Mouse (Mus musculus) lung, embryonic 15.5 days (tissue): ENCODE measurements around the gene Tradd. TPM values are rescaled to one million over a fixed set of nuclear protein-coding genes. Genes with fewer than 3 reads are reported as not detected.

Experiments used
- ATAC-seq: fragments of 200-750 bp; cut with Nextera tagmentation; 2 replicates; pipeline ENCODE4 v1.8.0; 2017; ENCODE audit warnings: moderate number of reproducible peaks, borderline replicate concordance; ENCODE audit not compliant: low FRiP score, low TSS enrichment; ENCODE audit errors: extremely low read depth
- H3K27ac ChIP-seq: fragments of 300-500 bp; sonication (generic); 2 replicates; pipeline ENCODE4 v1.5.1; 2015; ENCODE audit warnings: moderate library complexity, mild to moderate bottlenecking, inconsistent platforms
- H3K27me3 ChIP-seq: fragments of 300-500 bp; sonication (generic); 2 replicates; pipeline ENCODE4 v1.6.1; 2015; ENCODE audit warnings: inconsistent platforms
- H3K36me3 ChIP-seq: fragments of 300-500 bp; sonication (generic); 2 replicates; pipeline ENCODE4 v1.6.1; 2015; ENCODE audit warnings: inconsistent platforms
- H3K4me1 ChIP-seq: fragments of 300-500 bp; sonication (generic); 2 replicates; pipeline ENCODE4 v1.6.1; 2015; ENCODE audit warnings: inconsistent platforms
- H3K4me2 ChIP-seq: fragments of 300-500 bp; sonication (generic); 2 replicates; pipeline ENCODE4 v1.6.1; 2015; ENCODE audit warnings: inconsistent platforms, mild to moderate bottlenecking, moderate library complexity
- H3K4me3 ChIP-seq: fragments of 300-500 bp; sonication (generic); 2 replicates; pipeline ENCODE4 v1.5.1; 2015; ENCODE audit warnings: mild to moderate bottlenecking, inconsistent platforms
- H3K9ac ChIP-seq: fragments of 300-500 bp; sonication (generic); 2 replicates; pipeline ENCODE4 v1.6.1; 2015; ENCODE audit warnings: inconsistent platforms
- H3K9me3 ChIP-seq: fragments of 300-500 bp; sonication (generic); 2 replicates; pipeline ENCODE4 v1.6.1; 2016; ENCODE audit warnings: inconsistent platforms
- WGBS: fragments of 180-500 bp; shearing (Covaris S2); methylation state at CpG from one replicate; pipeline ENCODE4 v1.1.7; 2015; 5-methylcytosine and 5-hydroxymethylcytosine counted together
- polyA plus RNA-seq: library from polyadenylated mRNA; unstranded; fragments of >200 nt; fragmentation: Nextera tagmentation; extraction: Ambion mirVana; gene quantifications from 2 replicates; pipeline ENCODE4 v1.2.1, GENCODE M21; 2015

Tradd gene
- polyA plus RNA-seq, 1 experiment from 2014 or later = 33.6 TPM

DNA sequence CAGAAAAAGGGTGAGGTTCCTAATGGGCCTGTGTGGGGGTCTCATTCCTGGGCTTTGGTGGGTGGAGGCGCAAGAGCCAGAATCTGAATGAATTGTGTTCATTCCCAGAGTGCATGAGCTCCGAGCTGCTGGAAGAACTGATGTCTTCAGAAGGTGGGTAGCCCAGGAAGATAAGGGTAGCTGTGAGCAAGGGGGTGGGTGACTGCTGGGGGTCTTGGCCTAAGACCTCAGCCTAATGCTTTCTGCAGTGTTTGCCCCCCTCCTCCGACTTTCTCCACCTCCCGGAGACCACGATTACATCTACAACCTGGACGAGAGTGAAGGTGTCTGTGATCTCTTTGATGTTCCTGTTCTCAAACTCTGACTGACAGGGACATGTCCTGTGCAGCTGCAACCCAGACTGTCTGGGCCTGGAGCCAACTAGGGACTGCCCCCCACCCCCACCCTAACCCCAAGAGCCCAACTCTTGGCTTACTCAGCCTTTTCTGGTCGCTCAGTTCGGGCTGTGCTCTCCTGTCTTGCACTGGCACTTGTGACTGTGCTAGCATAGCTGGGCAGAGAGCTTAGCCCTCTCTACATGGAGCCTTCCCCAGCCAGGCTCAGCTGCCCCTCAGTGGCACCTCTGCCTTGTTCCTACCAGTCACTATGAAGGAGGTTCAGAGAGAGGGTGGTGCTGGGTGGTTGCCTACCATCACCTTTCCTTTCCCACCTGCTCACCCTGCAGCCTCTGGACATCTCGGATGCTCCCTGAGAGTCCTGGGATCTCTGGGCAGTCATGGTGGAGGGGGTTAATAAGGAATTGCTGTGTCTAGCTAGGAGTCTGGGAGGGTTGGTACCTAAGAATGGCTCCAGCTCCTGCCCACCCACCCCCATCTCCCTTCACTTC, 40.2 kb upstream of the Tradd start:
- Histone ChIP-seq H3K4me1 (peaks cover 31% of the 10 kb centered on the region), H3K9ac (no peak overlapping the region), H3K27me3 (no peaks in the 10 kb centered on the region), H3K27ac (peak overlapping the region; percentile 89), H3K4me3 (no peak overlapping the region), H3K36me3 (peaks cover 66% of the 10 kb centered on the region), H3K9me3 (no peaks in the 10 kb centered on the region), H3K4me2 (no peak overlapping the region)
- ATAC-seq = peak; percentile 10; the same call in 1 of the 2 replicates
- 34% methylated on average over 9 of the region's 9 CpGs for WGBS

DNA sequence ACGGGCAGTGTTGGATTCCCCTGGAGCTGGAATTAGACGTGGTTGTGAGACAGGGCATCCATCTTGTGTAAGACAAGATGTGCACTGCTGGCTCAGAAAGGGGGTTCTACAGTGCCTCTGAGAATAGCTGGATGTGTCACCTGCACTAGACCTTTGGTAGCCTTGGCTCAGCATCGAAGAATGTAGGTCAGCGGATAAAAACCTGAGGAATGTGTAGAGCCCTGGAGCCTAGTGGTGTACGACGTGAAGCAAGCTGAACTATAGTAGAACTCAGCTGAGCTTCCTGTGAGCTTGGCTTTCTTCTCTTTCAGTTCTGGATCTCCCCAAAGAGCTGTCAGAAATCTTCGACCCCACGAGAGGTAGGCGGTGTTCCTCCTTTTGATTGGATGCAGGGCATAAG, 39.5 kb upstream of the Tradd start:
- 65% methylated on average over 9 of the region's 9 CpGs for WGBS
- Histone ChIP-seq H3K9me3 (no peaks in the 10 kb centered on the region), H3K4me3 (no peak overlapping the region), H3K36me3 (peaks cover 61% of the 10 kb centered on the region), H3K27ac (peak overlapping the region; percentile 47; the same call in 1 of the 2 replicates), H3K27me3 (no peaks in the 10 kb centered on the region), H3K4me2 (no peak overlapping the region), H3K4me1 (peaks cover 37% of the 10 kb centered on the region), H3K9ac (no peak overlapping the region)
- no peak for ATAC-seq

DNA sequence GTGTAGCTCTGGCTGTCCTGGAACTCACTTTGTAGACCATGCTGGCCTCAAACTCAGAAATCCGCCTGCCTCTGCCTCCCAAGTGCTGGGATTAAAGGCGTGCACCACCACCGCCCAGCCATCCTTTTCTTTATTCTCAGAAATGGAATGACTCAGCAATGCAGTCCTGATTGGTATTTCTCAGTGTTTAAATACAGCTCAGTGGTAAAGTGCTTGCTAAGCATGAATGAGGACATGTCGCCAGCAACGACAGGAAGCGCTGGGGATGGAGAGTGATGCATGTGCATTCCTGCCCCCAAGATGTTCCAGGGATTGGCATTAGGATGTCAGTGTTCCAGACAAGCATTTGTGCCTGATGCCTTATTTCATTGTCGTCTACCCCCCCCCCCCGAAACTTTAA, 39.0 kb upstream of the Tradd start:
- ATAC-seq = no peak
- peaks cover 42% of the 10 kb centered on the region for H3K4me1 ChIP-seq
- H3K27ac ChIP-seq = no peak overlapping the region
- 74% methylated on average over 8 of the region's 8 CpGs for WGBS
- peaks cover 56% of the 10 kb centered on the region for H3K36me3 ChIP-seq
- H3K4me3 ChIP-seq = no peak overlapping the region
- no peaks in the 10 kb centered on the region for H3K27me3 ChIP-seq
- H3K9me3 ChIP-seq = no peaks in the 10 kb centered on the region
- no peak overlapping the region for H3K4me2 ChIP-seq
- H3K9ac ChIP-seq = no peak overlapping the region

DNA sequence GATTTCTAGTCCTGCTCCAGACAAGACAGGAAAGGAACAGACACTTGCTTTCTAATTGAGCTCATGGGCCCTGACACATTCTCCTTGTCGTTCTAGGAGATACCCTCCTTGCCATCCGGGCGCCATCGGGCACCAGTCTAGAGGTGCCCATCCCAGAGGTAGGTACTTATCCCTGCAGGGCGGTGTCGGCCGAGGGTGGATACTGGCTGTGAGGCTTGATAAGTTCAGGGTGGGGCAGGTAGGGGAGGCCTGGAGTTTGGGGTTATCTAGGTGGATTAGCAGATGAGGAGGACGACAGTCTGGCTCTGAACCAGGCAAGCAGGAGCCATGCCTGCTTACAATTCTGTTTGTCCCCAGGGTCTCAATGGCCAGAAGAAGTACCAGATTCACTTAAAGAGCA, 35.6 kb upstream of the Tradd start:
- H3K4me2 ChIP-seq = no peak overlapping the region
- H3K4me3 ChIP-seq = no peak overlapping the region
- H3K4me1 ChIP-seq = peaks cover 43% of the 10 kb centered on the region
- no peak for ATAC-seq
- H3K27ac ChIP-seq = no peak overlapping the region
- H3K36me3 ChIP-seq = peaks cover 43% of the 10 kb centered on the region
- no peaks in the 10 kb centered on the region for H3K9me3 ChIP-seq
- WGBS = 88% methylated on average over 8 of the region's 8 CpGs
- no peaks in the 10 kb centered on the region for H3K27me3 ChIP-seq
- no peak overlapping the region for H3K9ac ChIP-seq

DNA sequence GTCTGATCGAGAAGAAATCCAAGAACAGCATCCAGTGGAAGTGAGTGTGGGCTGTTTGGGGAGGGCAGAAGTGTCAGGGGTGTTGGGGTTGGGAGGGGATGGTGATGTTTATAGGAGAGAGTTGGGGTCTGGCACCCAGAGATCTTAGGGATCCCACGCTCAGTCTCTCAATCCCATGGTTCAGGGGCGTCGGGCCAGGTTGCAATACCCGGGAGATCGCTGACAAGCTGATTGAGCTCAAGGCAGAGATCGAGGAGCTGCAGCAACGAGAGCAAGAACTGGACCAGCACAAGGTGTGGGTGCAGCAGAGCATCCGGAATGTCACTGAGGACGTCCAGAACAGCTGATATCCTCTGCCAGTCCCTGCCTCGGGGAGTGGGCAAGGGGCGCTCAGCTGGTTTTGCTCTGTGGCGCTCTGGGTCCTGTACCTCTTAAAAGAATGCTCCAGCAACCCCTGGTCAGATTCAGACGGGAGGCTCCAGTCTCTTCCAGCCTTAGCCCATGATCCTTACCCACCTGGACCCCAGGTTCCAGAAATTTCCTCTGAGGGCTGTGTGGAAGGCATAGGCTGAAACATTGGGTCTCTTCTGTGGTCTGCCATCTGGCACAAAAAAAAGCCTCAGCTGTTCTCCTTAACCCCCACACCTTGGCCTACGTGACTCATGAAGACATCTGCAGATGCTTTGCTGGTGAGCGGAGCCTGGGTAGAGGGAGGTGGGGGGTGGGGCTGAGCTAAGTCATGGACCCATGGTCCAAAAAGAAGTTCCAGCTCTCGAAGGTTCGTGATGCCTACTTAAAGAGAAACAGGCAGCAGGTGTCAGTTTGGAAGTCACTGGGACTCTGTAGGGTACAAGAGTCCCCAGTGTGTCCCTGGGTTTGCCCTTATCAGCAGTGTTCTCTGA, 34.2 kb upstream of the Tradd start:
- Histone ChIP-seq H3K9ac (peak overlapping the region; percentile 94), H3K9me3 (no peaks in the 10 kb centered on the region), H3K4me2 (peak overlapping the region; percentile 91), H3K4me3 (peak overlapping the region; percentile 98), H3K4me1 (peaks cover 33% of the 10 kb centered on the region), H3K27ac (0 out of 2 replicates have a peak overlapping the region, but pooled peaks have one; percentile 65), H3K36me3 (peaks cover 36% of the 10 kb centered on the region), H3K27me3 (no peaks in the 10 kb centered on the region)
- WGBS = 47% methylated on average over 18 of the region's 18 CpGs
- ATAC-seq = no peak

DNA sequence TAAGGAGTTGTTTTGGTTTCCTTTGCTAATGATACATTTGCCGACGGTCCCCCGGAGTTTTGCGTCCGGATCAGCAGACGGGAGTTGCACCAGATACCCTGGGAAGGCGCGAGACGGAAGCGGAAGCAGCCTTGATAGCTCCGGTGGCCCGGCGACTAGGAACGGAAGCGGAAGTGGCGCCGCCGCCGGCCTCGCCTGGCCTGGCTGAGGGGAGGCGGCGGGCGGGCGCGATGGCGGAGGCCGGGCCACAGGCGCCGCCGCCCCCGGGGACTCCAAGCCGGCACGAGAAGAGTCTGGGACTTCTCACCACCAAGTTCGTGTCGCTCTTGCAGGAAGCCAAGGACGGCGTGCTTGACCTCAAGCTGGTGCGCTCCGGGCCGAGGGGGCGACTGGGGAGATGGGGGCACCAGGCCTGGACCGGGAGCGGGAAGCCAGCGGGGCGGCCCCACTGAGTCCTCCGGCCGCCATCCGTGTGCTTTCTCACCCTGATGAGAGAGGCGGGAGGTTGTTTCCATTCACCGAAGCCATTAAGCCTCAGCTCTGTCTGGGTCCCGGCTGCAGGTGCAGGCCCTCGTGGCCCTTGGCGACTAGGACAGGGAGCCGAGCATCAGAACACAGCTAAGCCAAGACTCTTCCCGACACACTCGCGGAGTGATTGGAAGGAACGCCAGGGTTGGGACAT, 33.2 kb upstream of the Tradd start, which contains the start of gene E2f4:
Gene E2f4, plus strand, starts transcription at position 153 of the 682 bp plus-strand sequence.
- peak within 1 kb of the TSS; percentile 98 for H3K4me3 ChIP-seq
- peak; percentile 83 for ATAC-seq
- H3K9ac ChIP-seq = peak within 1 kb of the TSS; percentile 94
- H3K27me3 ChIP-seq = no peaks in the 10 kb centered on the region
- WGBS = under 1% methylated on average over 58 of the region's 58 CpGs
- H3K4me2 ChIP-seq = peak within 1 kb of the TSS; percentile 91
- no peaks in the 10 kb centered on the region for H3K9me3 ChIP-seq
- H3K27ac ChIP-seq = peak within 1 kb of the TSS; percentile 80
- peaks cover 33% of the 10 kb centered on the region for H3K4me1 ChIP-seq
- peaks cover 31% of the 10 kb centered on the region for H3K36me3 ChIP-seq

DNA sequence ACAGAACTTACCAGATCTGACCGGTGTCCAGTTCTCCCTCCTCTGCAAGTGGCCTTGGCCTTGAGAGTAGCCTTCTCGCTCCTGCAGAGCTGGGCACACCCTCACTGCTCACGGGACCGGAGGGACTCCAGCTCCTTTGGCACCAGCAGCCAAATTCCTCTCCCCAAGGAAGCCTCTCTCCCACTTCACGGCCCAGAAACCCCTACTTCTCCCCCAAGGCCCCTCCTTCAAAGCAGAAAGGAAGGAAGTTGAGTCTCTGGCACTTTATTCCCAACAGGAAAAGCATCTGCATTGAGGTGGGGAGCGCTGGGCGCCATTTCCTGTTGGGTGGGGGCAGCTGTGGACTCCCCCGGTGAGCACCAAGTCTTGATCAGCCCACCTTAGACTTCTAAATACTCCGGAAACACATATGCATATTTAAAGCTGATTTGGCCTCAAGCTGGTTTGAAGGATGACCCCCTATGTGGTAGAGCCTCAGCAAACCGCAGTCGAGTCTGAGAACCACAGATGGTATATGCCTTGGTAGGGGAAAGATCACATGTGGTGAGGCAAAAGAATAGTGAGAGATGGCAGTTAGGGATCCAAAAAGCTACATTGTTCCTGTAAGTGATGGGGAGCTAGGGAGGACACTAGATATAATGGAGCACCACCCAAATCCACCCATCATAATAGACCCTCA, 31.6 kb upstream of the Tradd start, which contains the start of gene Exoc3l:
Gene Exoc3l, minus strand, starts transcription at position 207 of the 679 bp plus-strand sequence.
- peaks cover 33% of the 10 kb centered on the region for H3K4me1 ChIP-seq
- H3K27ac ChIP-seq = peak within 1 kb of the TSS; percentile 80
- peaks cover 17% of the 10 kb centered on the region for H3K36me3 ChIP-seq
- no peak for ATAC-seq
- peak within 1 kb of the TSS; percentile 98 for H3K4me3 ChIP-seq
- no peaks in the 10 kb centered on the region for H3K9me3 ChIP-seq
- H3K4me2 ChIP-seq = peak within 1 kb of the TSS; percentile 91
- H3K9ac ChIP-seq = peak within 1 kb of the TSS; percentile 94
- H3K27me3 ChIP-seq = no peaks in the 10 kb centered on the region
- 44% methylated on average over 11 of the region's 11 CpGs for WGBS

DNA sequence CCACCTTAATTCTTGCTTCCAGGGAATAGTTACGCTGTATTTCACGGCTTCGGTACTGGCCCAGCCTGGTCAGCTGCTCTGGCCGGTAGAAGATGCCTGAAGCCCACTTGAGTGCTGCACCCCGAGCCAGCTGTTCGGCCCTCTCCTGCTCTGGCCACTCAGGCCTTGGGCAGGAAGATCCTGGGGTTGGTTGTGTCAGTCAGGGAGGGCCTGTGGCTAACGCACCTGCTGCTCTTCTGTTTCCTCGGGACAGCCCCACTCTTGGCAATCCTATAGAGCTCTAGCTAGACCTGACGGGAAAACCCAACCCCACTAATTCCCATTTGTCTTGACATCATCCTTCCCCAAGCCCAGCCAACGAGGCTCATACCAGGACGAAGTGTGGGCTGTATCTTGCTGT, 30.8 kb upstream of the Tradd start:
- Histone ChIP-seq H3K4me1 (peaks cover 40% of the 10 kb centered on the region), H3K4me2 (peak overlapping the region; percentile 46), H3K9me3 (no peaks in the 10 kb centered on the region), H3K36me3 (peaks cover 9% of the 10 kb centered on the region), H3K27me3 (peaks cover 6% of the 10 kb centered on the region), H3K9ac (0 out of 2 replicates have a peak overlapping the region, but pooled peaks have one; percentile 8), H3K4me3 (peak overlapping the region; percentile 34), H3K27ac (peak overlapping the region; percentile 80)
- no peak for ATAC-seq
- 53% methylated on average over 11 of the region's 11 CpGs for WGBS

DNA sequence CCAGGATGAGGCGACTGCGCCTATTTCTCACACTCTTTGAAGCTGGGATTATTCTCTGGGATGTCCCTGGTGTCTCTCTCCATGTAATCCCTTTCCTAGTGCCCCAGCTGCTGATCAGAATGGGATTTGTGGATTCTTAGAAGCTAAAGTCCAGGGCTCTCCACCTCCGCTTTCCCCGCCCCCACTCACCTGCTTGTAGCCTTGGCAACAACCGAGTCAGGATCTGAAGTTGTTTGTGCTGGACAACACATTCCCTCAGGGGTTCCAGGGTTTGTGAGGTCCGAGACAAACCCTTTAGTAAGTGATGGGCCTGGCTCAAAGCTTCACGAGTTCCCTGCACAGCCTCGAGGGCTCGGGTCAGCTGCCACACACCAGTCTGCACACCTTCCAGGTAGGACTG, 30.4 kb upstream of the Tradd start:
- 52% methylated on average over 9 of the region's 9 CpGs for WGBS
- H3K4me2 ChIP-seq = peak overlapping the region; percentile 46
- H3K9me3 ChIP-seq = no peaks in the 10 kb centered on the region
- H3K27ac ChIP-seq = 0 out of 2 replicates have a peak overlapping the region, but pooled peaks have one; percentile 80
- H3K9ac ChIP-seq = 0 out of 2 replicates have a peak overlapping the region, but pooled peaks have one; percentile 8
- no peak for ATAC-seq
- peaks cover 11% of the 10 kb centered on the region for H3K27me3 ChIP-seq
- peaks cover 42% of the 10 kb centered on the region for H3K4me1 ChIP-seq
- H3K4me3 ChIP-seq = peak overlapping the region; percentile 34
- H3K36me3 ChIP-seq = peaks cover 4% of the 10 kb centered on the region

DNA sequence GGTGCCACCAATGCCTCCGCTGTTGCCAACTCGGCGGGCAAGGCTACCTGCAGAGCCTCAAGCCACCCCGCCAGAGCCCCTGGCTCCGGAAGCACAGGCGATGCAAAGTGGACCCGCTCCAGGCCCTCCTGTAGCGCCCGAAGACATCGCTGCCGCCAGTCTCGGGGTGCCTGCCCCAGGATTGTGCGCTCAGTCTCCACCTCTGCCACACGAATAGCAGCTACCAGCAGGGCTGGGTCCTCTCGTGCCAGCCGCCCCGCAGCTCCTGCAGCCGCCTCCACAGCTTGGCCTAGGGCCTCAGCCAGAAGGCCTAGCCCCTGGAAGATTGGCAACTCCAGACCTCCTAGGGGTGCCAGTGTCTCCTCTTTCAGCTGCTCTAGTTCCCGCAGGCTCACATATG, 29.0 kb upstream of the Tradd start:
- ATAC-seq = no peak
- peaks cover 12% of the 10 kb centered on the region for H3K27me3 ChIP-seq
- H3K4me1 ChIP-seq = peaks cover 41% of the 10 kb centered on the region
- H3K4me2 ChIP-seq = peak overlapping the region; percentile 22; the same call in 1 of the 2 replicates
- H3K9me3 ChIP-seq = no peaks in the 10 kb centered on the region
- no peaks in the 10 kb centered on the region for H3K36me3 ChIP-seq
- WGBS = 71% methylated on average over 19 of the region's 19 CpGs
- no peak overlapping the region for H3K9ac ChIP-seq
- H3K27ac ChIP-seq = no peak overlapping the region
- H3K4me3 ChIP-seq = no peak overlapping the region

DNA sequence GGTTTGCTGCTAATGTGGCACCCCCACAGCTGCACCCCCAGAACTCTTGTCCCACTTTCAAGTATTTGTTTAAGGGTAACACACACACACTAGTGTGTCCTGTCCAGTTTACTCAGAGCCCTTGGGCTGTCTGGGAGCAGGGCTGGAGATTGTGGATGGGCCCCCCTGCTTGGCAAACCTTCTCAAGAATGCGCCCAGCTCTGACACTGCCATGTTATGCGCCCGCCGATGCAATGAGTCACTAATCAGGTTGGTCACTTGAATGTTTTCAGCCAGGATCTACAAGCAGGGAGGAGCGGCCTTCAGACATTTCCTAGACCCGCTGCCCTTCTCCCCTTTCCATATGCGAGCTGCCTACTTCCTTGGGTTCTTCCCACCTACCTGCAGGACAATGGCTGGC, 28.1 kb upstream of the Tradd start:
- no peak overlapping the region for H3K4me3 ChIP-seq
- H3K9ac ChIP-seq = no peak overlapping the region
- H3K9me3 ChIP-seq = no peaks in the 10 kb centered on the region
- no peak overlapping the region for H3K4me2 ChIP-seq
- no peaks in the 10 kb centered on the region for H3K36me3 ChIP-seq
- no peak for ATAC-seq
- H3K27ac ChIP-seq = no peak overlapping the region
- H3K27me3 ChIP-seq = peaks cover 12% of the 10 kb centered on the region
- 67% methylated on average over 7 of the region's 7 CpGs for WGBS
- H3K4me1 ChIP-seq = peaks cover 44% of the 10 kb centered on the region
